Mouse (Mus musculus) lung, adult 2 months (tissue): Measurements from ENCODE around the gene Olig1.

Source experiments
- CTCF ChIP-seq: fragments of 200-500 bp; IDR thresholded peaks from 2 replicates; pipeline ENCODE4 v1.5.1; 2011; ENCODE audit warnings: mild to moderate bottlenecking, low read length, control low read depth; ENCODE audit not compliant: insufficient read depth
- POLR2A ChIP-seq: fragments of 200-500 bp; IDR thresholded peaks from 2 replicates; pipeline ENCODE4 v1.6.1; 2011; ENCODE audit warnings: low read depth, mild to moderate bottlenecking, control low read depth, low read length, borderline replicate concordance; ENCODE audit errors: extremely low read depth

DNA sequence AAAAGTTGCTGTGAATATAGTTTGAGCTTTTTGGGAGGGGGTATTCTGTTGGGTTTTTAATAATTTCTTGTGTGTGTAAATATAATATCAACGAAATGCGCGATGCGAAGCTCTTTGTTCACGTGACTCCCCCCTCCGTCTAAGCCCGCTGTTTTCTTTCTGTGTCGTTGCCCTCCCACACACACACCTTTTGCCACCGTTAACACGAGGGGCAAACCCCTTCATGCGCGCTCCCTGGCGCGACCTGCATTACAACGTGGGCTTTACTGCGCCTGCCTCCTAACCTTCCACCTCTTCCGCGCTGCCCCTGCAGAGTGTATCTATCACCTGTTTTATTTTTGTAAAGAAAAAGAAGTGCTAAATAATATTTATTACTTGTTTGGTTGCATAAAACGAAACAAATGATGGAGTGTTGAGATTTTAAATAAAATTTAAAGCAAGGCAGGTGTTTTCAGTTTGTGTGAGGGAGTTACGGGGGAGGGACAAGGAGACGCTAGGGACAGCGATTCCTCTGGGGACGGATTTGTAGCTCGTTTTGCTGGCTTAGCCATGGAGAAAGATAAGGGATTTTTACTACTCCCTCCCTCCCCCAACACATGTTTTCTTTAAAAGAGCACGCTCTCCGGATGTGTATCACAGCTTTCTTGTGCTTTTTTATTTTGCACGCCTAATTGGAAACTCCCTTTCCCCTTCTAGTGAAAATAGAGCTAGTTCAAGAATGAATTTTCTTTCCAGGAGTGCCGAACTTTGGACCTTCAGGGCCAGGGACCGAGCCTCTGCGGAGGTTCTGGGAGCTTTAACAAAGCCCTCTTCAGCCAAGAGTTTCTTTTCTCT lies 41.1 kb upstream of the Olig1 start:
- TF ChIP-seq POLR2A = no peak
- no peak for TF ChIP-seq CTCF
